Mouse (Mus musculus): ENCODE measurements around the gene Aprt. TPM values are rescaled to one million over a fixed set of nuclear protein-coding genes. Genes with fewer than 3 reads are reported as not detected.
"Not testable (repeated sequence)": the region's sequence is repeated elsewhere in the genome, so short reads cannot be mapped to it uniquely, and the experiment has no call there.

The Aprt gene
- total RNA-seq, 2 experiments from 2014 or later = 52.8 to 56.0 TPM

- TF ChIP-seq CTCF (IDR thresholded peaks at IDR 0.05) = no peak
- no peak overlapping the region for H3K27ac ChIP-seq
- intact Hi-C loops (cut with DNase I) = no loop called here
These were observed 9.5 kb upstream of the Aprt start for GRCm38 (mm10) chr8:122586171-122586570.

GRCm38 (mm10) chr8:122585411-122585891 is 8.7 kb upstream of the Aprt start:
- DNase-seq (ENCODE audit: extremely low spot score in 1 of 2, low spot score in 2 of 2) = no peak
- no peak for TF ChIP-seq CTCF (IDR thresholded peaks at IDR 0.05)
- intact Hi-C loops (cut with DNase I) = no loop called here
- Histone ChIP-seq H3K4me3 (no peak overlapping the region), H3K27ac (no peak overlapping the region)

More at GRCm38 (mm10) chr8:122586171-122586570, 9.5 kb upstream of the Aprt start:
- H3K4me3 ChIP-seq = no peak overlapping the region
- DNase-seq (ENCODE audit: extremely low spot score in 1 of 2, low spot score in 2 of 2) = no peak

- Histone ChIP-seq H3K27ac (no peak overlapping the region), H3K4me3 (no peak overlapping the region)
- intact Hi-C loops (cut with DNase I) = no loop called here
- no peak for DNase-seq (ENCODE audit: extremely low spot score in 1 of 2, low spot score in 2 of 2)
- TF ChIP-seq CTCF (IDR thresholded peaks at IDR 0.05) = no peak
These were observed 8.3 kb upstream of the Aprt start for GRCm38 (mm10) chr8:122584981-122585380.

GRCm38 (mm10) chr8:122580926-122581325 is 4.2 kb upstream of the Aprt start:
- TF ChIP-seq CTCF (IDR thresholded peaks at IDR 0.05) = no peak
- Histone ChIP-seq H3K4me3 (no peak overlapping the region), H3K27ac (no peak overlapping the region)
- intact Hi-C loops (cut with DNase I) = no loop called here
- DNase-seq (ENCODE audit: extremely low spot score in 1 of 2, low spot score in 2 of 2) = no peak

- Histone ChIP-seq H3K4me3 (no peak overlapping the region), H3K27ac (no peak overlapping the region)
- DNase-seq (ENCODE audit: extremely low spot score in 1 of 2, low spot score in 2 of 2) = no peak
- intact Hi-C loops (cut with DNase I) = no loop called here
- no peak for TF ChIP-seq CTCF (IDR thresholded peaks at IDR 0.05)
These were observed 2.5 kb upstream of the Aprt start for GRCm38 (mm10) chr8:122579196-122579595.

GRCm38 (mm10) chr8:122577116-122577515 is 407 bp upstream of the Aprt start:
- DNase-seq (ENCODE audit: extremely low spot score in 1 of 2, low spot score in 2 of 2) = no peak
- Histone ChIP-seq H3K27ac (peak overlapping the region; percentile 92), H3K4me3 (peak overlapping the region; percentile 78)
- no peak for TF ChIP-seq CTCF (IDR thresholded peaks at IDR 0.05)
- intact Hi-C loops (cut with DNase I) = loop anchor here (2.0 kb wide), 1 partner anchor 34 kb away; the partner anchor contains the start of genes Galns and Trappc2l

GRCm38 (mm10) chr8:122575735-122576647 is 718 bp downstream of the Aprt start:
- H3K27ac ChIP-seq = peak overlapping the region; percentile 92
- intact Hi-C loops (cut with DNase I) = loop anchor here (2.0 kb wide), 1 partner anchor 35 kb away; the partner anchor contains the start of genes Galns and Trappc2l
- H3K4me3 ChIP-seq = peak overlapping the region; percentile 78
- no peak for TF ChIP-seq CTCF (IDR thresholded peaks at IDR 0.05)
- peak in 1 of 2 experiments; percentile 24 for DNase-seq (ENCODE audit: extremely low spot score in 1 of 2, low spot score in 2 of 2)

- no peak for DNase-seq (ENCODE audit: extremely low spot score in 1 of 2, low spot score in 2 of 2)
- TF ChIP-seq CTCF (IDR thresholded peaks at IDR 0.05) = no peak
- Histone ChIP-seq H3K4me3 (peak overlapping the region; percentile 78), H3K27ac (no peak overlapping the region; the same call in 1 of the 2 replicates)
- intact Hi-C loops (cut with DNase I) = no loop called here
These were observed 1.4 kb downstream of the Aprt start for GRCm38 (mm10) chr8:122575286-122575685.

- Histone ChIP-seq H3K27ac (no peak overlapping the region; the same call in 1 of the 2 replicates), H3K4me3 (no peak overlapping the region)
- intact Hi-C loops (cut with DNase I) = no loop called here
- TF ChIP-seq CTCF (IDR thresholded peaks at IDR 0.05) = no peak
- DNase-seq (ENCODE audit: extremely low spot score in 1 of 2, low spot score in 2 of 2) = no peak
These were observed 1.9 kb downstream of the Aprt start for GRCm38 (mm10) chr8:122574667-122575251.

GRCm38 (mm10) chr8:122574264-122574663 is 2.4 kb downstream of the Aprt start:
- no peak overlapping the region for H3K4me3 ChIP-seq
- intact Hi-C loops (cut with DNase I) = no loop called here
- H3K27ac ChIP-seq = no peak overlapping the region
- no peak for TF ChIP-seq CTCF (IDR thresholded peaks at IDR 0.05)
- no peak for DNase-seq (ENCODE audit: extremely low spot score in 1 of 2, low spot score in 2 of 2)

GRCm38 (mm10) chr8:122573577-122573976 is 3.1 kb downstream of the Aprt start:
- intact Hi-C loops (cut with DNase I) = no loop called here
- Histone ChIP-seq H3K4me3 (no peak overlapping the region), H3K27ac (no peak overlapping the region)
- no peak for TF ChIP-seq CTCF (IDR thresholded peaks at IDR 0.05)
- no peak for DNase-seq (ENCODE audit: extremely low spot score in 1 of 2, low spot score in 2 of 2)

GRCm38 (mm10) chr8:122573176-122573575 is 3.5 kb downstream of the Aprt start:
- DNase-seq (ENCODE audit: extremely low spot score in 1 of 2, low spot score in 2 of 2); H3K4me3 ChIP-seq; intact Hi-C loops (cut with DNase I); H3K27ac ChIP-seq: not testable (repeated sequence)

Data from left cerebral cortex, adult 2 months (tissue).